Mouse (Mus musculus): ENCODE measurements around the gene Upp2. TPM values are rescaled to one million over a fixed set of nuclear protein-coding genes. Genes with fewer than 3 reads are reported as not detected.

The Upp2 gene
- polyA plus RNA-seq, 1 experiment from 2014 or later, result 7.5 TPM

DNA sequence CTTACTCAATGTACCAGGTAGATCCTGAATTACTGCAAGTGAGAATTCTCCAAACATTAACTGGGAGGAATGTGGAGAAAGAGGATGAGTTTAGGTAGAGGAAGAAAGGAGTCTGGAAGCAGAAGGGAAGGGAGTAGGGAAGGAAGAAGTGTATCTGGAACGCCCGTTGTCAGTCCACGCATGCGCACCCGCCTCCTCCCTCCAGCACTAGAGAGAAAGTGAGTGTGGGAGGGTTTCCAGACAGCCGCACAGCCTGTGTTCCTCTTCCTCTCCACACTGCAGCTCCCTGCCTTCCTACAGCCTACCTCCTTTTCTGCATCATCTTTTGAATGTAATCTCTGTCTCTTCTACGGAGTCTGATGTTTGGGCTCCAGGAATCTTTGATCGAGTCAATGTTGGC is 198.0 kb downstream of the Upp2 start:
- H3K9ac ChIP-seq, result no peak overlapping the region
- H3K4me2 ChIP-seq, result no peak overlapping the region
- no peak for ATAC-seq (replicated peaks; ENCODE audit: insufficient number of reproducible peaks, insufficient read depth, low FRiP score, low read depth)
- no peaks in the 10 kb centered on the region for H3K4me1 ChIP-seq (replicated peaks)
- WGBS, result 70% methylated on average over 8 of the region's 8 CpGs
- no peak overlapping the region for H3K4me3 ChIP-seq
- no peaks in the 10 kb centered on the region for H3K36me3 ChIP-seq
- H3K27ac ChIP-seq, result no peak overlapping the region
- no peaks in the 10 kb centered on the region for H3K27me3 ChIP-seq
- H3K9me3 ChIP-seq (replicated peaks), result no peaks in the 10 kb centered on the region

DNA sequence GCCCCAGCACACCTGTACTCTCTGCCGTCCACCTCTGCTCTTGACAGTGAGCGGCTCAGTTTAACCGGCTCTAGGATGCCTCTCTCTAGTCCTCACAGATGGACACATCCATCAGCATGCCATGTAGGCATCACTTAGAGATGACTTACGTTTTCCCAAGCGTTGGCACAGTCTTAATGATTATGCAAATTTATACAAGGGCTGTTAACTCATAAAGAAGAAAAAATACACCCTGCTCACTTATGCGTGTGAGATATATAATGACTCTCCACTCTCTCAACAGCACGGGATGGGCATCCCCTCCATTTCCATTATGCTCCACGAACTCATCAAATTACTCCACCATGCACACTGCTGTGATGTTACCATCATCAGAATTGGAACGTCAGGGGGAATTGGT is 206.7 kb downstream of the Upp2 start:
- Histone ChIP-seq H3K4me3 (no peak overlapping the region), H3K36me3 (no peaks in the 10 kb centered on the region), H3K27me3 (no peaks in the 10 kb centered on the region), H3K9ac (no peak overlapping the region), H3K4me2 (no peak overlapping the region), H3K9me3 (replicated peaks) (no peaks in the 10 kb centered on the region), H3K27ac (no peak overlapping the region), H3K4me1 (replicated peaks) (no peaks in the 10 kb centered on the region)
- 83% methylated on average over 9 of the region's 9 CpGs for WGBS
- no peak for ATAC-seq (replicated peaks; ENCODE audit: insufficient number of reproducible peaks, insufficient read depth, low FRiP score, low read depth)

- Histone ChIP-seq H3K27ac (no peak overlapping the region), H3K4me1 (replicated peaks) (no peaks in the 10 kb centered on the region), H3K36me3 (no peaks in the 10 kb centered on the region), H3K27me3 (no peaks in the 10 kb centered on the region), H3K9me3 (replicated peaks) (no peaks in the 10 kb centered on the region), H3K4me2 (no peak overlapping the region), H3K9ac (no peak overlapping the region), H3K4me3 (no peak overlapping the region)
- ATAC-seq (replicated peaks; ENCODE audit: insufficient number of reproducible peaks, insufficient read depth, low FRiP score, low read depth), result no peak
- 72% methylated on average over 3 of the region's 3 CpGs for WGBS
Measured at GRCm38 (mm10) chr2:58778986-58779495, 211.9 kb downstream of the Upp2 start.

DNA sequence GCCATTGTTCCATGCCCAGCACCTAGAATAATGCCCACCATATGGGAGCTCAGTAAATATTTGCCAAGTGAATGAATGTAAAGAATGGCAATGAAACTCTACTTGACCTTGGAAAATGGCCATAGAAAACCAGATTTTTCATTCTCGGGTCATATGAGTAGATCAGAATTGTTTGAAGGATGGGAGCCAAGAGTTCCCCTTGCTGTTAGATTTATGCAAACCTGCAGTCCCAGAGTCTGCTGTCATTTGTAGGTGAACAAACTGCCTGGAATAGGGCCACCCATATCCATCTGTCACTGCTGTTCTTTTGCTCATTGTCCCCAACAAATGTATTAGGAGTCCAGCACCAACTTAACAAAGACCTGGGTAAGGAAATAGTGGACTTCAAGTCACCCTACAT is 216.4 kb downstream of the Upp2 start:
- WGBS, result 66% methylated on average over 1 of the region's 1 CpGs
- Histone ChIP-seq H3K9me3 (replicated peaks) (no peaks in the 10 kb centered on the region), H3K27me3 (no peaks in the 10 kb centered on the region), H3K27ac (no peak overlapping the region), H3K4me1 (replicated peaks) (no peaks in the 10 kb centered on the region), H3K9ac (no peak overlapping the region), H3K4me3 (no peak overlapping the region), H3K36me3 (no peaks in the 10 kb centered on the region), H3K4me2 (no peak overlapping the region)
- ATAC-seq (replicated peaks; ENCODE audit: insufficient number of reproducible peaks, insufficient read depth, low FRiP score, low read depth), result no peak

- H3K27me3 ChIP-seq, result no peaks in the 10 kb centered on the region
- ATAC-seq (replicated peaks; ENCODE audit: insufficient number of reproducible peaks, insufficient read depth, low FRiP score, low read depth), result no peak
- H3K4me3 ChIP-seq, result no peak overlapping the region
- H3K9ac ChIP-seq, result no peak overlapping the region
- 0 out of 2 replicates have a peak overlapping the region, but pooled peaks have one; percentile 8 for H3K4me2 ChIP-seq
- H3K4me1 ChIP-seq (replicated peaks), result no peaks in the 10 kb centered on the region
- no peak overlapping the region for H3K27ac ChIP-seq
- no peaks in the 10 kb centered on the region for H3K9me3 ChIP-seq (replicated peaks)
- no peaks in the 10 kb centered on the region for H3K36me3 ChIP-seq
- 70% methylated on average over 3 of the region's 3 CpGs for WGBS
Measured at GRCm38 (mm10) chr2:58786177-58786576, 219.1 kb downstream of the Upp2 start.

DNA sequence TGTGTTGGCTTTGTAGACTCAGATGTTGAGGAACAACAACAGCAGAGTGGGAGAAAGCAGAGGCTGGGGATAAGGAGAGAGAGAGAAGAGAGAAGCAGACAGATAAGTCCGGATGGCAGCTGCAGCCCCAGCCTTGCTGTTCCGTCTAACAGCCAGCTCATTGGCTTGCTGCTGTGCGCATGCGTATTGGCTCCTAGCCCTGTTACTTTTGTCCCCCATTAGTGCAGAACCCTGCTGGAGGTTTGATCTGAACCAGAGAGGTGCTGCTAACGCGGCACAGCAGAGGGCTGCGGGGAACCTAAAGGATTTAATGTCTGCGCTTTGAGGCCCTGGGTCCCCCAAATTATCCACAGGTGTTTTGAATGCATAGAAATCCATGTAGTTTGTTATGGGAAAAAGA is 219.6 kb downstream of the Upp2 start:
- no peak for ATAC-seq (replicated peaks; ENCODE audit: insufficient number of reproducible peaks, insufficient read depth, low FRiP score, low read depth)
- Histone ChIP-seq H3K4me1 (replicated peaks) (no peaks in the 10 kb centered on the region), H3K4me2 (0 out of 2 replicates have a peak overlapping the region, but pooled peaks have one; percentile 8), H3K9me3 (replicated peaks) (no peaks in the 10 kb centered on the region), H3K4me3 (no peak overlapping the region), H3K27ac (no peak overlapping the region), H3K27me3 (no peaks in the 10 kb centered on the region), H3K36me3 (no peaks in the 10 kb centered on the region), H3K9ac (no peak overlapping the region)
- WGBS, result 56% methylated on average over 8 of the region's 8 CpGs

DNA sequence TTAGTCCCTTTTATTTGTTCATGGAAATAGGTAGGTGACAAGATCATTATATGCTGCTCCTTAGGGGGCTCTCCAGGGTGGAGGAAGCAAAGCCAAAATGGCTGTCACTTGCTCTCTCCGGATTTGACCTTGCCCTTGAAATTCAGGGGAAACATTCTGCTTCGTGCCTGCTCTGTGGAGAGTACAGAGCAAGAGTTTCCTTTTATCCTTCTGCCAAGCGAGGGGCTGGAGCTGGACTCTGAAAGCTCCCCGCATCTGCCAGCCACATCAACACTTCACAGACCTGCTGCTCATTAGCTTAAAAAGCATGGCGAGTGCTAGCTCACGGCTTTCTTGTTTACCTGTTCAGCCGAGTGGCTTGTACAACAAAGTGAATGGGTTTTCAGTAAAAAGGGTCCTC is 220.3 kb downstream of the Upp2 start:
- Histone ChIP-seq H3K4me1 (replicated peaks) (peaks cover 3% of the 10 kb centered on the region; the same call in 1 of the 2 replicates), H3K27me3 (no peaks in the 10 kb centered on the region), H3K36me3 (no peaks in the 10 kb centered on the region), H3K4me3 (no peak overlapping the region), H3K9me3 (replicated peaks) (no peaks in the 10 kb centered on the region), H3K4me2 (no peak overlapping the region), H3K27ac (no peak overlapping the region), H3K9ac (no peak overlapping the region)
- no peak for ATAC-seq (replicated peaks; ENCODE audit: insufficient number of reproducible peaks, insufficient read depth, low FRiP score, low read depth)
- WGBS, result 40% methylated on average over 7 of the region's 7 CpGs

DNA sequence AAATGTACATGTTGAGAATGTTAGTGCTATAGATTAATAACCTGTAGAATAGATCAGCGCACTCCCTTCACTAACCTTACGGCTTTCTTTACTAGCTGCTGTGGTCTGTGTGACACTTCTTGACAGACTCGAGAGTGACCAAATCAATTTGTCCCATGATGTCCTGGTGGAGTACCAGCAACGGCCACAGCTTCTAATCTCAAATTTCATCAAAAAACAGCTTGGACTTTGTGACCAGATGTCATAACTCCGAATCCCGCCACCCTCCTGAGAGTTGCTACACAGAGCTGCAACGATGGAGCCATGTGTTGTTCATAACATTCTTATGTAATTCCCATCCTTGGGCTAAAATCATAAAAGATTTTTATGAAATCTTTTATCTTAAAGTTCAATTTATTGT is 222.8 kb downstream of the Upp2 start:
- H3K27me3 ChIP-seq, result no peaks in the 10 kb centered on the region
- no peak overlapping the region for H3K9ac ChIP-seq
- no peak overlapping the region for H3K27ac ChIP-seq
- H3K4me3 ChIP-seq, result no peak overlapping the region
- ATAC-seq (replicated peaks; ENCODE audit: insufficient number of reproducible peaks, insufficient read depth, low FRiP score, low read depth), result no peak
- no peaks in the 10 kb centered on the region for H3K36me3 ChIP-seq
- no peaks in the 10 kb centered on the region for H3K9me3 ChIP-seq (replicated peaks)
- H3K4me1 ChIP-seq (replicated peaks), result peaks cover 4% of the 10 kb centered on the region; the same call in 1 of the 2 replicates
- H3K4me2 ChIP-seq, result no peak overlapping the region
- 80% methylated on average over 7 of the region's 7 CpGs for WGBS

GRCm38 (mm10) chr2:58790361-58790760 is 223.3 kb downstream of the Upp2 start:
- Histone ChIP-seq H3K36me3 (no peaks in the 10 kb centered on the region), H3K27me3 (no peaks in the 10 kb centered on the region), H3K27ac (no peak overlapping the region), H3K4me2 (no peak overlapping the region), H3K4me3 (no peak overlapping the region), H3K4me1 (replicated peaks) (peaks cover 4% of the 10 kb centered on the region; the same call in 1 of the 2 replicates), H3K9me3 (replicated peaks) (no peaks in the 10 kb centered on the region), H3K9ac (no peak overlapping the region)
- WGBS, result 84% methylated on average over 4 of the region's 4 CpGs
- no peak for ATAC-seq (replicated peaks; ENCODE audit: insufficient number of reproducible peaks, insufficient read depth, low FRiP score, low read depth)

- H3K9me3 ChIP-seq (replicated peaks), result no peaks in the 10 kb centered on the region
- H3K36me3 ChIP-seq, result no peaks in the 10 kb centered on the region
- no peaks in the 10 kb centered on the region for H3K27me3 ChIP-seq
- ATAC-seq (replicated peaks; ENCODE audit: insufficient number of reproducible peaks, insufficient read depth, low FRiP score, low read depth), result no peak
- H3K4me3 ChIP-seq, result no peak overlapping the region
- H3K4me1 ChIP-seq (replicated peaks), result peaks cover 4% of the 10 kb centered on the region; the same call in 1 of the 2 replicates
- no peak overlapping the region for H3K9ac ChIP-seq
- H3K27ac ChIP-seq, result no peak overlapping the region
- 71% methylated on average over 15 of the region's 15 CpGs for WGBS
- H3K4me2 ChIP-seq, result no peak overlapping the region
Measured at GRCm38 (mm10) chr2:58794489-58794888, 227.4 kb downstream of the Upp2 start.

GRCm38 (mm10) chr2:58795432-58795831 is 228.3 kb downstream of the Upp2 start:
- Histone ChIP-seq H3K36me3 (no peaks in the 10 kb centered on the region), H3K27me3 (no peaks in the 10 kb centered on the region), H3K4me1 (replicated peaks) (peaks cover 4% of the 10 kb centered on the region; the same call in 1 of the 2 replicates), H3K4me3 (no peak overlapping the region), H3K9me3 (replicated peaks) (no peaks in the 10 kb centered on the region), H3K4me2 (no peak overlapping the region), H3K9ac (no peak overlapping the region), H3K27ac (no peak overlapping the region)
- ATAC-seq (replicated peaks; ENCODE audit: insufficient number of reproducible peaks, insufficient read depth, low FRiP score, low read depth), result no peak
- 74% methylated on average over 5 of the region's 5 CpGs for WGBS

- H3K9me3 ChIP-seq (replicated peaks), result no peaks in the 10 kb centered on the region
- no peak overlapping the region for H3K4me3 ChIP-seq
- 76% methylated on average over 4 of the region's 4 CpGs for WGBS
- H3K36me3 ChIP-seq, result no peaks in the 10 kb centered on the region
- no peak overlapping the region for H3K9ac ChIP-seq
- no peak overlapping the region for H3K27ac ChIP-seq
- no peak overlapping the region for H3K4me2 ChIP-seq
- ATAC-seq (replicated peaks; ENCODE audit: insufficient number of reproducible peaks, insufficient read depth, low FRiP score, low read depth), result no peak
- peaks cover under 1% of the 10 kb centered on the region; the same call in 1 of the 2 replicates for H3K4me1 ChIP-seq (replicated peaks)
- H3K27me3 ChIP-seq, result no peaks in the 10 kb centered on the region
Measured at GRCm38 (mm10) chr2:58797506-58797905, 230.4 kb downstream of the Upp2 start.

Data from heart, embryonic 15.5 days (tissue).